Mouse (Mus musculus): ENCODE results near the gene Oxgr1.
A peak's percentile ranks its signal among the peaks of the same experiment; 100 is the strongest.
"Not testable (repeated sequence)": the region's sequence is repeated elsewhere in the genome, so short reads cannot be mapped to it uniquely, and the experiment has no call there.

Oxgr1 gene

DNA sequence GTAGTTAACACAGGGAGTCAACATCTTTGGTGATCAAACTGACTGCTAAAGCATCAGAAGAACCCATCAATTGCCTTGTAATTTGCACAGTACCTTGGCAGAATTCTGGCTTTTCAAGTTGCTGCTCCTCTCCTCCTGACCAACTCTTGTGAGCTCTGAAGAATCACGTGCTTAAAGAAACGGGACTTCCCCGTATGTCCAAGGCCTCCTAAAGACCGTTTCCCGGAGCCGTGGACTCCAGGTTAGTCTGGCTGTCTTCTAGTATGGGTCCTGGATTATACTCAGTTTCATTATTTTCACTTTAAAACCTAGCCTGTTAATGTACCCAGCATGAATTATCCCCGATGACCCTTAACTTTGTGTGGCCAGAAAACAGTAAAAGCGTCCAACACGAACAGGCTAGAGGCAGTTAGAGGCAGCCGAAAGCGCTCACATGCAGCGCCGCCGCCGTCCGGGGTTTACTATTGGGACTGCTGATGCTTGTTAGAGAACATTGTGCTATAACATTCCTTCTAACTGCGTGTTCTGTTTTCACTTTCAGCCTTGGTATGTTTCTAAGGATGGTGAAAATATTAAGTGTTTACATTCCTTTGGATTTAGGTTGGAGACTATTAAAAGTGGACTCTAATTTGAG lies at the start of gene Oxgr1:
TSS of gene Oxgr1 (minus strand) at position 249 of the 634 bp plus-strand sequence.
- no peak for DNase-seq (ENCODE audit: inconsistent ontology term)

DNA sequence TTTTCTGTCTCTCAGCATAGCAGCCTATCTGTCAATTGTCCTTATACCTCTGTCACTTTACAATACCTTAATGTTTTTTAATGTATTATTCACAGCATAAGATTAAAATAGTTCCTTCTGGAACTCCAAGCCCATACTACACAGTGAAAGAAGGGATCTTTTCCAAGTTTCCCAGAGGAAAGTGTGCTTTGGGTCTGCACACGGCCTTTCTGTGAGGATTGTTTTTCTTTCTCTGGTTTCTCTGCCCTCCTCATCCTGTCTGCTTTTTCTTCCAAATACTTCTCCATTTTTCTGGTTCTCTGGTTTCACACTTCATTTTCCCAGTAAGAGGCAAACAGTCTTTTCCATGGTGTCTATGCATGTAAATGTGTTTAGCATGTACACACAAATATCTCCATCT lies 48.2 kb upstream of the Oxgr1 start:
- no peak for DNase-seq (ENCODE audit: inconsistent ontology term)

DNA sequence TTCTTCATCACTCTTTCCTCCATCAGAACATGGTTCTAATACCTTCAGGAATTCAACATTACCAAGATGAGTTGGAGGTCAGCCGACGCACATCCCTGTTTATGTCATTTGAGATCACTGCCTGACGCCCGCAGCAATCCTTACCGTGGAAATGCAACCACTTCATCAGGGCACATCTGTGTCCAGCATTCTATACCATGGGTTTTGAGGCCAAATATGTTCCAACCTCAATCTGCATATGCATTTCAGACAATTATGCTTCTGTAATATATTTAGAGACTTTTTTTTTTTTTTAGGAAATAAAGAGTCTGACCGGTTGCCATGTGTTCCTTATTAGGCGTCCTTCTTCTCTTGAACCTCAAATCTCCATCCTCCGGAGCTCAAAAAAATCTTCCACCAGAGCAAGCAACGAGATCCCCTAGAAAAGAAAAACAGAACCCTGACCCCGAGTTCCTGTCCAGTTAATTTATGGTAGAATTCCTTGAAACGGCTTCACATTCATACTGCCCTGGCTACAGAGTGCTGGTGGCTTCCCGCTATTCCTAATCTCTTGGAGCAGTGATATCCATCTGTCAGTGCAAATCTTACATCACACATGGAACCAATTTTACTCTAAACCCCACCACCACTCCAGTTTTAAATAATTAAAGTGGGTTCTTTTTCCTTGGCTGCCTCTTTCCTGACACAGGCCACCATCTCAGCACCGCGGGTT lies 47.6 kb upstream of the Oxgr1 start:
- DNase-seq (ENCODE audit: inconsistent ontology term), result no peak

DNA sequence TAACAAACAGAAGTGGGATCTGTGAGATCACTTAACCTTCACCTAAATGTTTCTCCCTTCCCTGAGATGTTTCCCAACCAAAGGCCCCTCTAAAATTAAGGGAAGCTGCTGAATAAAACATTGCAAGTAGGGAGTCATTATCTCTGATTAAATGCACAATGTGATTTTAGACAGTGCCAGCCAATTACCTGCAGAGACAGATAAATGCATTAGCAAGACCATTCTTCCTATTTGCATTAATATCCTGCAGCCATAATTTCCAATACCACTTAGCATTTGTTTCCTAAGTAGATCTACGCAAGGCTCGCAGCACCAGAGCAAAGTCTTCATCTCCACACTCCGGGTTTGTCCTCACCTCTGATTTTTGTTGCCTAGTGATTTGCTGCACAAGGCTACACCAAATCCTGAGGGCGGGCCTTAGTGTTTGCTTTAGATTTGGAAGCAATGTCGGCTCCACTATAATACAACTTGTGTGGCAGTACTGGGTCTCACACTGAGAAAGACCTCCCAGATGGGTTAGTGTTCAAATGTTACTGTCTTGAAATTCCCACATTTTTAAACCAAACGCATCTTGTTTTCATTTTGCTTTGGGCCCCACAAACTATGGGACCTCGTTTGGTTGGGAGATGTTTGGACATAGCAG lies 46.9 kb upstream of the Oxgr1 start:
- DNase-seq (ENCODE audit: inconsistent ontology term), result no peak

DNA sequence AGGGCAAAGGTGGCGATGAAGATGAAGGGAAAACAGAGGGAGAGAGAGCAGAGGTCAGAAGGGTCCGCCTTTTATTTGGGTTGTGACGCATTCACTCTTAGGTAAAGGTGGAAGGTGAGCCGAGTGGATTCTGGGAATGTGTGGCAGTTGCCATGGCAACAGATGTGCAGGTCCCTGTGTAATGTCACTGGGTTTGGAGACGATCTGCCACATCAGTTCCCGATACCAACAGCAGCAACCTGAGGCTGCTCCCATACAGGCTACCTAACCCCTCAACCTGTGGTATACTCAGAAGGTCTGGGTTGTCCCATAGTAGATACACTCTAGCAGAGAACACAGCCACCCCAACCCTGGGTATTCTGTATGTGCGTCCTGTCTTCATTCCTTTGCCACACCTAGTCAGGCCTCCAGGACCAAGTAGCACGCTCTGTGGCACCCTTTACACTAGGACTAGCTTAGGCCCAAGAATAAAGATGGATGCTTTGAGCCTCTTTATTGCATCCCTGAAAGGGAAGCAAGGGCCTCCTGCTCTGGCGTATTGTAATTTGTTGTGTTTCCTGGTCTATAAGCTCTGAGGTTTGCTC lies 41.9 kb upstream of the Oxgr1 start:
- DNase-seq (ENCODE audit: inconsistent ontology term), result no peak

DNA sequence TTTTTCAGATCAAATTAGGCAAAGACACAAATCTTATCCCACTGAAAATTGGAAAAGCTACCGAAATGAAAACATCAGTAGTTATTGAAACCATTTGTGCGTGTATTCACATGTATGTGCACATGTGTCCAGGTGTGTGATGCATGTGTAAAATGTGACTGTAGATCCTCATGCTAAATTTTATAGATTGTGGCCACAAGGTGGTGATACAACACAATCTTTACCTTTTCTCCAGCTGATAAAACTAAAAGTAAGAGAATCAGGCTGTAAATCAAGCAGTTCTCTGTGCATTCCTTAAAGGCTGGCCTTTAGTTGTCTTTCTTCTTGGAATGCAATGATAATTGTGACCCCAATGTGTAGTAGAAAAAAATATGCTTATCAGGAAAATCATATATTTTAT lies 34.0 kb upstream of the Oxgr1 start:
- DNase-seq (ENCODE audit: inconsistent ontology term), result peak; percentile 13

DNA sequence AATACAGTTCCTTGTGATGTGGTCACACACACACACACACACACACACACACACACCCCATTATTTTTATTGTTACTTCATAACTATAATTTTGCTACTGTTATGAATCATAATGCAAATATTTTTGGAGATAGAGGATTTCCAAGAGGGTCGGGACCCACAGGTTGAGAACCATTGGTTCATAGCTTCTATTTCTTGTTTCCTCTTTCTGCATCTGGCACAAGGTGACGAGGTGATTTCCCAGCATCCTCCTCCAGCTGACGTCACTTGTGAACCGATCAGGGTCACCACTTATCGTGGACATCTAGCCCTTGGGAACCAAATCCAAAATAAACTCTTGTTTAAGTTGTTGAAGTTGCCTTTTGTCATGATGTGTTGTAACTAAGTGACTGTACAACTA lies 33.5 kb upstream of the Oxgr1 start:
- DNase-seq (ENCODE audit: inconsistent ontology term), result no peak

DNA sequence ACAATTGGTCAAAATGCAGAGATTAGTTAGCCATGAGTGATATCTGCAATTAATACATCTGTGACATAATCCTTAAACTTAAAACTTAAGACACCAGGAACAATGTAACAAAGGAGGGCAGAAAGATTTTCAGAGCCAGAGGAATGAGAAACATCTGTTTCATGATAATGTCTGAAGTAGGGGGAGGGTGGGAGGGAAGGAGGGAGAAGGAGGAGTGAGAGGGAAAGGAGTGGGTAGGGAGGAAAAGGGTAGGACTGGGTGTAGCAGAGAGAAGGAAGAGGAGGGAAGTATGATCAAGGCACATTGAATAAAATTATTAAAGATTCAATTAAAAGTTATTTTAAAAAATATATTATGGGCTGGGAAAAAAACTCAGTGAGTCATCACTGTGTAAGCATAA lies 32.0 kb upstream of the Oxgr1 start:
- no peak for DNase-seq (ENCODE audit: inconsistent ontology term)

DNA sequence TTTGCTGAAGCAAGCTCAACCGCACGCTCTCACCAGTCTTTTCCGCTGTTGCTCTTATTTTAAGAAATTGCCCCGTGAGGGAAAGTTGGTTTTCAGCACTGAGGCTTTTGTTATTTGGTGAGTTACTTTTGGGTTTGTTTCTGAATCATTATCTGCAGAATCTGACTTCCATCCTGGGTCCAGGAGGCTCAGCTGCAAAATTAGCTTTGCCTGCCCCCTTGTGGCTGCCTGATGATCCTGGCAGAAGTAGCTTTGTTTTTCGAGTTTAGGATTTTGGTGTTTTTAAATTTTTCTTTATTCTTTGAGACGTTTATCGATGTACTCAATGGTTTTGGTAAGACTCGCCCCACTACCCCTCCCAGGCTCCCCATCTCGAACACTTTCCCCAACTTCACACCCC lies 18.9 kb upstream of the Oxgr1 start:
- DNase-seq (ENCODE audit: inconsistent ontology term), result peak; percentile 28

DNA sequence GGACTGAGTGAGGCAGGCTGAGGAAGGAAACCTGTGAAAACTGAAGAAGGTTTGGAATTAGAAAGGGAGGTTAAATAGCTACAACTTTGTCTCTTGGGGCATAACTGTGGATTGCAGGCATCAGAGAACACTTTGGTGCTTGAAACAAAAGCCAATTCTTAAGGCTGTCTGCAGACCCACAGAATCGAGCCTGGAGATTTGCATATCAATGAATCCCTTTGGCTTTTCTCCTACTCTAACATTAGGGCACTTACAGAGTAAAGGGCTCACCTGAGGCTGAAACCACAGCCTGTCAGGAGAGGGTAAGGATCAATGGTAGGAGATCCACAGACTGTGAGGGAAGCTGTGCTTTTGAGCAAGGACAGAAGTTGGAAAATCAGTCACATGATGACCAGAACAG lies 8.8 kb downstream of the Oxgr1 start:
- DNase-seq (ENCODE audit: inconsistent ontology term), result no peak

DNA sequence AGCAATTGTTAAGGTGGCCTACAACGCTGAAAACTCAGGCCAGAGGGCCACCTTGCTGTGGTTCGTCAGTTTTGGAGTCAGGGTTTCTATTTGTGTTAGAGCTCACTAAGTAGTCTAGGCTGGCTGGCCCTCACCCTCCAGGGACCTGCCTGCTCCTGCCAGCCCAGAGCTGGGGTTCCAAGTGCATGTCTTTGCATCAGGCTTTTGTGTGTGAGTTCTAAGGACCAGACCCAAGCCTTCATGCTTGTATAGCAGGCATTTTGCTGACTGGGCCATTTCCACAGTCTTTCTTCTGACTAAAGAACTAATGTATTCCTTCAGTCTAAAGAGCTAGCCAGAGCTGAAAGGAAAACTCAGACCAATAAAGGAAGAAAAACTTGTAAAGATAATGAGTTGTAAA lies 22.3 kb downstream of the Oxgr1 start:
- no peak for DNase-seq (ENCODE audit: inconsistent ontology term)

DNA sequence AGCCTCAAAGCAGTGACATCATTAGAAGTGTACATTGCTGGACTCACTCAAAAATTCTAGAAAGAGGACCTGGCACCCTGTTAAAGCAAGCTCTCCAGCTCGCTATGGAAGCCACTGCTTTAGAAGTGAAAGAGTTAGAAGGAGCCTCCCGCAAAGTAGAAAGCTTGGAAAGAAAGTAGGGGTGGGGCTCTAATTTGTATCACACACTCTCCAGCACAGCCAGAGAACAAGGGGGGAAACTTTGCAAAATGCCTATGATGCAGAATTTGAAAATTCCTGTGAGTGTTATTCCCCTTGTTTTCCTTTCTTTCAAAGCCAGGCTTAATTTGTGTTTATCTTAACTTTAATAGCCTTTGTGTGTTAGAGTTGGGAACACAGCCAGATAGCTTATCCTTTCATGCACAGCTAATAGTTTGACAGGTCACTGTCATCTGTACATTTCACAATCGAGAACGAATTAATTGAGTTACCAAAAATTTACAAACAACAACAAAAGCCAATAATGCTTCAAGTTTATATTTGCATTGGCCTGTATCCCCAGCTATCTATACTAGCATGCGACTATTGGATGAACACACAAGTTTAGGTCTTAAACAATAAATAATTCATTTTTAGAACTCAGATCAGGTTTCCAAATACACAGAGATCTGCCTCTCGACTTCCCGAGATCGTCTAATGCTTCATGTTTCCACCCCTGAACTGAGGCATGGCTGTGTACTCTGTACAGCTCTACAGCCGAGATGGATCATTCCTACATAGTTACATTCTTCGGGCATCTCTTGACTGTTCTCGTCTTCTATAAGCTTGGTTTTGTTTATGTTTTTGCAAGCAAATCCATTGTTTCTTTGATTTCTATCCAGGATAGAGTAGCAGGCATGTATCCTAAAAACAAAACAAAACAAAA lies 32.0 kb downstream of the Oxgr1 start:
- DNase-seq (ENCODE audit: inconsistent ontology term), result peak; percentile 12

DNA sequence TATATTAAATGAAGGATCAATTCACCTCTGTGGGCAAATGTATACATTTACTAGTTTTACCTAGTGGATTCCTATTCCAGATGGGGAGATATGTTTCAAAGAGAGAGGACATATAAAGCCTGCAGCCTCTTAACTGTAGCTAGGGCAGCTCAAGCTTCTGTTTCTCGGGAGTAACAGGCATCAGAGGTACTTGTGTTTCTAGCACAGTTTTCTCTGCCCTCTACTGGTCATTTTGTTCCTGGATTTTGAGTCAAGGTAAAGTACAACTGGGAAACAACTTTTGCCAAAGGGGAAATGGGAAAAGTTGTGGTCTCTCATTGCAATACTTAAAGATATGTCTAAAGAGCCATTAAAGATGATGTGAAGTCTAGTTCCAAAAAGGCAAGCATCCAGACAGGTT lies 37.1 kb downstream of the Oxgr1 start:
- DNase-seq (ENCODE audit: inconsistent ontology term), result no peak

DNA sequence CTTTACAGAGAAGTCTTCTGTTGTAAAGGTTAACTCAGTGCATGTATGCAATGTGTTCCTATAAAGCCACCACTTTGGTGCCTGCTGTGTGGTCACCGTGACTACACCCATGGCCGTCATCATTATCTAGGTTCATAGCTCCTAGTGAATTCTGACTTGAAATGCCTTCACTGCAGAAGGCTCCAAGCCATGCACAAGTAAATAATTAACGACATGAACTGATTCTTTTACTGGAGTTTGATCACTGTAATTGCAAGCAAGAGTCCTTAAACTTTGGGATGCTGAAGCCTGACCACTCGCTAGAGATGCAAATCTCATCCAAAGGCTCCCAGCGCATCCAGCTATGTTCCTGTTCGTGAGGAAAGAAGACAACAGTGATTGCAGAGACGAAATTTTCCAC lies 38.6 kb downstream of the Oxgr1 start:
- no peak for DNase-seq (ENCODE audit: inconsistent ontology term)

DNA sequence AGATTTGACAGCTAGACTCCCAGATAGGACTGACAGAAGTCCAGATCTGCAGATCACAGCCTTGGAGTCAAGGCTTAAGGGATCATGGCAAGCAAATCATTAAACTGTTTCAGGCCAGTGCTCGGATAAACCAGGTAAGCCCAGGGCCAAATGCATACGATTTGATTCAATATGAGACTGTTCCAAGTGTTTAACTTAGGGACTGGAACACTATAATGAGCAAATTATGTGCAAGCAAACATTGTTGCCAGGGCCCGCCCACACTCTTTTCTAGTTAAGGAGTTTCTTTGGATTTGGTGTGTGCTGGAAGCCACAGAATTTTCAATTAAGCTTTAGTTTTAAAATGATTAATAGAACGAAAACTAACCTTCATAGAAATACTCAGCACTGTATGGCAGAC lies 39.6 kb downstream of the Oxgr1 start:
- DNase-seq (ENCODE audit: inconsistent ontology term), result no peak

DNA sequence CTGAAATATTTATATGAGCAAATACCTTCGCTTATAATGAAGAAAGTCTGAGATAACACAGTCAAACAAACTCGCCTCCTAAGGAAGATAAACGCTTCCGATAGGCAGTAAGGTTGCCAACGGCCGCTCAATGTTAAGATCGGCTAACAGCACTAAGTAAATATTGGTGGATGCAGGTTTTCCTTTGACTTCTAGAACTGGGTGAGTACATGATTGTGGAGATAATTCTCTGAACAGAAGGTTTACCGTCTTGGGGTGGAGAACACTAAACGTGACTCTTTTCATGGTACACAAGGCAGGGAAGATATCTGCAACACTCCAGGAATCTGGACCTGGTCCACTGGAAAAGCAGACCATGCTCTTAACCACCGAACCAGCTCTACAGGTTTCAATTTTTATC lies 52.6 kb downstream of the Oxgr1 start:
- DNase-seq (ENCODE audit: inconsistent ontology term), result no peak

DNA sequence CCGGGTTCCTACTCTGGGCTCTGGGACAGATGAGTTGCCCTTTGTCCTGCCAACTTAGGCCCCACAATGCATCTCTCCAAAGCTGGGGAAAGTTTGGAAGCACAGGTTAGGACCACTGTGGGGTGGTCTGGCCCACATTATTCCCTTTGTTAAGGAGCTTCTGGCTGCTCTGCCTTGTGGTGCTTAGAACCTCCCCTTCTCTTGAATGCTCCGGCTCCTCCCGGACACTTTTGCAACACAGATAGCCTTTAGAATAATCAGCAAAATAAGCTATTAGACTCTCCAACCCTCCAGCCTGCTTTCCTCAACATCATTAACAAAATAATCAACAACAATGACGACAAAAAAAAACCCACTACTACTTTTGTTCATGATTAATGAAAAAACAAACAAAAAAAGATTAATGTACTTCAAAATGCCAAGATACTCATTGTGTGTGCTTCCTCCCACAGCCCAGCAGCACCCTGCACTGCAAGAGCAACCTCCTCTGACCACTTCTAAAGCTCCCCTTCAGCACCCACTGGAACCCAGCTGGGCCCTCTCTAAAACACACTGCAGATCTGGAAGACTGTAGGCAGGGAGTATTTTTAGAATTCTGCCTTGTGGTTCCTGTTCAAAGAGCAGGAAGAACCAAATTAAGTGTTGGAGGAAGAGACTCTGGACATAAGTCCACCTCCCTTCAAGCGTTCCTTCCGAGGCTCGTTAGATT lies 53.1 kb downstream of the Oxgr1 start:
- DNase-seq (ENCODE audit: inconsistent ontology term), result no peak

DNA sequence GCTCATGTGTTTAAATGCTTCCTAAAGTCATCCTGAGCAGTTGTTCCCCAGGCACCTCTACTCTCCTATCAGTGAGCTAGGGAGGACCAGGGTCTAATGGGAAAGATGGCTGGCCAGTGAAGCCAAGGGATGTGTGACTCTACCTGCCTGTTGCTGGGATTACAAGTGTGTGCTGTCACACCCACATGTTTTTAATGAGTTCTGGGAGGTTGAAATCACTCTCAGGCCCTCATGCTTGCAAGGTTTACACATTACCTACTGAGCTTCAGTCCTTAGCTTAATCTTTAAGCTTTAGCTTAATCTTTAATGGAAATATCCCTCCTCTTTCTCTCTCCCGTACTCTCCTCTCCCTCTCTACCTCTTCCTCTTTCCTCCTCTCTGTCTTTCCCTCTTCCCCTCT lies 55.0 kb downstream of the Oxgr1 start:
- no peak for DNase-seq (ENCODE audit: inconsistent ontology term)

DNA sequence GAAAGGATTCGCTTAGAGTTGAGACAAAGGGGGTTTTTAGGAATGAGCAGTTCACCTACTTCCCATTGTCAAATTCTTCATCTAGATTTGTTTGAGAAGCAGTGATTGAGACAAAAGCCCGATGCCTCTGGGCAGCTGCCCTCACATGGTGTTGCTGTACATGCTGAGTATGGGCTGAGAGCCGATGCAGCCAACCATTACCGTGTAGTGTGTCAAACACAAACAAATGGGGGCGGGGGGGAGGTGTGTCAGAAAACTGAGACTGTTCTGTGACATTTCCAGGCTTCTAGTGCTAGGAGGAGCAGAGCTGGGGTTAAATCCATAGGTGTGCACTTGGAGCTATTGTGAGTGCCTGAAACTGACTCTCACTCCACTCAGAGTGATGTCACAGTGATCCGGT lies 55.5 kb downstream of the Oxgr1 start:
- DNase-seq (ENCODE audit: inconsistent ontology term), result no peak

DNA sequence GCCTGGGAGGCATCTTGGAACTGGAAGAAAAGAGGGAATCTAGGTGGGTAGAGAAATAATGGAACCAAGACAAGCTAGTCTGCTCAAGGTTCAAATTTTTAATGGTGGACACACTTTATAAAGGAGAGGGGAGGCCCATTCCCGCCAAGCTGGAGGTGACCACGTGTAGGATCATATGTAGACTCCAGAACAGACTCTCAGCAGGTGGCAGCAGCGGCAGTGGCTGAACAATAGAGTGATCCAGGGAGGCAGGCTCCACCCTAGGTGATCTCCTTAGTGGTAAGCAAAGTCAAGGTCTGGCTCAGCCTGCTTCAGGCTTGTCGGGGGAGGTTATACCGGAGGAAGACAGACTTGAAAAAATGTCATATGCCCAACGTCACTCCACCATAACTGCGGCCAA lies 55.9 kb downstream of the Oxgr1 start:
- DNase-seq (ENCODE audit: inconsistent ontology term), result not testable (repeated sequence)

DNA sequence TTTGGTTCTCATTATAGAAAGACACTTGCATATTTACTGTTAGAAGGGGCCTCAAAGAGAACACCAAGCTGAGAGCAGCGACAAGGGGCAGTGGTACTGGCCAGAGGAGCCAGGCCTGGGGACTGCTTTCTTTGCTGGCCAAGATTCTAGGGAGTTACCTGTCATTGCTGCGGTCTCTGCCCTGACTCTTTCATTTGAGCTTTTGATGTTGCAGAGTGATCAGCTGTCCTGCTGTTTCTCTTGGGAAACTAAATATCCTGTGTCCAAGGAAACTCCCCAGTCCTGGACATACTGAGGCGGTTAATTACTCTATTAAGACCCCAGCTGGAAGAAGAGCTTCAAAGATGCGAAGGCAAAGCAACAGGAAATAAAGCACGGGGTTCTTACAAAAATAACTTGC lies 60.9 kb downstream of the Oxgr1 start:
- no peak for DNase-seq (ENCODE audit: inconsistent ontology term)

Measured in Muller cell, postnatal 12 days (primary cell).